Mouse (Mus musculus): ENCODE data around the gene 4930451I11Rik. TPM values are rescaled to one million over a fixed set of nuclear protein-coding genes. Genes with fewer than 3 reads are reported as not detected.

4930451I11Rik gene
- polyA plus RNA-seq, 1 experiment from 2014 or later: not detected

DNA sequence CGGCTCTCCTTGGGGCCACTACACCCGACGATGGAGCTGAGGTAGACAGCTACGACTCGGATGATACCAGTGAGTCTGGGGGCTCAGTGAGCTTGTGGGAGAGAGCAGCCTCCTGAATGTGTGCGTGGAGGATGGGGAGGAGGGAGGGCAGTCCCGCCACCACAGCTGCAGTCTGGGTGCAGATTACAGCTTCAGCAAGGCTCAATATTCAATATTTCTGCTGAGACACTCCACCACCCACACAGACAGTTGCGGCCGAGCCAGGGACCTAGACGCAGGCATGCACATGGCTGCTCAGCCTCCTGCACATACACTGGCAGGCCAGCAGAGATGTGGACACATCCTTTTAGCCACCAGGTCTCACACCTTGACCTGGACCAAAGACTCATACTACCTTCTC lies 17.4 kb upstream of the 4930451I11Rik start:
- Histone ChIP-seq H3K4me1 (replicated peaks; ENCODE audit: control insufficient read depth, insufficient read depth, low read length) (peaks cover 13% of the 10 kb centered on the region), H3K36me3 (ENCODE audit: control insufficient read depth, insufficient read depth, low read length) (peaks cover 15% of the 10 kb centered on the region; the same call in 1 of the 2 replicates), H3K4me2 (peak overlapping the region; percentile 93), H3K4me3 (ENCODE audit: low read depth, low read length) (no peak overlapping the region), H3K9ac (ENCODE audit: low read depth, low read length) (no peak overlapping the region), H3K27ac (ENCODE audit: low read depth, low read length) (no peak overlapping the region), H3K27me3 (replicated peaks; ENCODE audit: control insufficient read depth, insufficient read depth, low read length) (peaks cover 44% of the 10 kb centered on the region), H3K9me3 (ENCODE audit: control insufficient read depth, low read length) (no peaks in the 10 kb centered on the region)
- WGBS: 26% methylated on average over 10 of the region's 10 CpGs
- ATAC-seq (replicated peaks; ENCODE audit: low FRiP score) (no peak), DNase-seq (ENCODE audit: low spot score) (no peak)

DNA sequence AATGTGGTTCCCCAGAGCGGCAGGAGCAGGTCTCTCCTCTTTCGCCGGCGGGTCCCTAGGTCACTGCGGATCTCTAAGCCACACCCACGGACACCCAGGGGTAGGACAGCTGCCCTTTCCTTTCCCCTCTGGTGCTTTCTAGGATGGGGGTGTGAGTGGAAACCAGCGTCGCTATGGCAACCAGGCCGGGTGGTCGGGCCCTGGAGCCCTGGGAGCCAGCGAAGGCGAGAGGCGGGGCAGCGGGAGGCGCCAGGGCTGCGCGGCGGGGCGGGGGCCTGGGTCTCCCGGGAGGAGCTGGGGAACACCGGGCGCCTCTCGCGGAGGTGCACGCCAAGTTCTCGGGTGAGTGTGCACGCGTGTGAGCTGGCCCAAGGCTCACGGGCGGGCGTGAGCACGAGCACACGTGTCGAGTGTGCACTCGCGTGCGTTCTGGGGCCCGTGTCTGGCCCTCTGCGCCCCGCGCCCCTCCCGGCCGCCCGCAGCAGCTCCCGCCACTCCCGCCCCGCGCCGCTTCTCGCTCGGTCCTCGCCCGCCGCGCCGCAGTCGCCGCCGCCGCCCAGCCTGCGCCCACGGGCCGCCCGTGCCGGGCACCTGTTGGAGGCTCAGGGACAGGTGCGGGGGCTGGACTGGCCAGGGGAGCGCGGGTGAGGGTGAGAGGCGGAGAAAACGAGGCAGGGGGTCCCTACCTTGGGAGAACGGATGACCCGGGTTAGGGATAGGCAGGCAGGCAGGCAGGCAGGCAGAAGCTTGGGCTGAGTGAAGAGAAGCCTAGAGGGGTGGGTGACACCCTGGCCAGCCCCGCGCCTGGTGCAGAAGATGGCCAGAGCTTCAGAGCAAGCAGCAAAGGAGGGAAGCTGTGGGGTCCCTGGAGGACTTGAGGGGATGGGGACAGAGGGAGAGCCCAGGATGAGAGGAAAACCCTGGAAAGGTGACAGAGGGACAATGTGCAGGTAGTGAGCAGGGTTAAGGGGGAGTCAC lies 16.3 kb upstream of the 4930451I11Rik start:
- 2% methylated on average over 73 of the region's 74 CpGs for WGBS
- Histone ChIP-seq H3K9me3 (ENCODE audit: control insufficient read depth, low read length) (no peaks in the 10 kb centered on the region), H3K27ac (ENCODE audit: low read depth, low read length) (no peak overlapping the region), H3K9ac (ENCODE audit: low read depth, low read length) (peak overlapping the region; percentile 46; the same call in 1 of the 2 replicates), H3K27me3 (replicated peaks; ENCODE audit: control insufficient read depth, insufficient read depth, low read length) (peaks cover 44% of the 10 kb centered on the region), H3K36me3 (ENCODE audit: control insufficient read depth, insufficient read depth, low read length) (peaks cover 6% of the 10 kb centered on the region; the same call in 1 of the 2 replicates), H3K4me3 (ENCODE audit: low read depth, low read length) (peak overlapping the region; percentile 47), H3K4me2 (peak overlapping the region; percentile 93), H3K4me1 (replicated peaks; ENCODE audit: control insufficient read depth, insufficient read depth, low read length) (peaks cover 13% of the 10 kb centered on the region)
- DNase-seq (ENCODE audit: low spot score): no peak
- ATAC-seq (replicated peaks; ENCODE audit: low FRiP score): no peak

DNA sequence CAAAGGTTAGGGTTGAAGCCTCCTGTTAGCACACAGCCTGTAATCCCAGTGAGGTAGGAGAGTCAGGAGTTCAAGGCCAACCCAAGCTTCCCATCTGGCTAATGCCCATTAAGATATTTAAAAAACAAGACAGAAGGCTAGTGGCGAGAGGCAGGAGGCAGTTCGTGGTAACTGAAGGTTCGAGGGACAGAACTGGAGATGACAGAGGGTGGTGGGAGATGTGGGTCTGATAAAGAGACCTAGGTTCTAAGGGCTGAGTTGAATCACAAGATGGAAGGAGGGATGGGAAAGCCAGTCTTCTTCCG lies 15.6 kb upstream of the 4930451I11Rik start, which contains the start of gene Doc2a:
Gene Doc2a, plus strand, starts transcription at position 301 of the 305 bp plus-strand sequence.
- 25% methylated on average over 4 of the region's 4 CpGs for WGBS
- Histone ChIP-seq H3K4me1 (replicated peaks; ENCODE audit: control insufficient read depth, insufficient read depth, low read length) (peaks cover 13% of the 10 kb centered on the region), H3K27me3 (replicated peaks; ENCODE audit: control insufficient read depth, insufficient read depth, low read length) (peaks cover 44% of the 10 kb centered on the region), H3K9ac (ENCODE audit: low read depth, low read length) (peak within 1 kb of the TSS; percentile 46; the same call in 1 of the 2 replicates), H3K9me3 (ENCODE audit: control insufficient read depth, low read length) (no peaks in the 10 kb centered on the region), H3K4me3 (ENCODE audit: low read depth, low read length) (peak within 1 kb of the TSS; percentile 47), H3K27ac (ENCODE audit: low read depth, low read length) (no peak within 1 kb of the TSS), H3K4me2 (peak within 1 kb of the TSS; percentile 93), H3K36me3 (ENCODE audit: control insufficient read depth, insufficient read depth, low read length) (peaks cover under 1% of the 10 kb centered on the region; the same call in 1 of the 2 replicates)
- DNase-seq (ENCODE audit: low spot score) (no peak), ATAC-seq (replicated peaks; ENCODE audit: low FRiP score) (no peak)

DNA sequence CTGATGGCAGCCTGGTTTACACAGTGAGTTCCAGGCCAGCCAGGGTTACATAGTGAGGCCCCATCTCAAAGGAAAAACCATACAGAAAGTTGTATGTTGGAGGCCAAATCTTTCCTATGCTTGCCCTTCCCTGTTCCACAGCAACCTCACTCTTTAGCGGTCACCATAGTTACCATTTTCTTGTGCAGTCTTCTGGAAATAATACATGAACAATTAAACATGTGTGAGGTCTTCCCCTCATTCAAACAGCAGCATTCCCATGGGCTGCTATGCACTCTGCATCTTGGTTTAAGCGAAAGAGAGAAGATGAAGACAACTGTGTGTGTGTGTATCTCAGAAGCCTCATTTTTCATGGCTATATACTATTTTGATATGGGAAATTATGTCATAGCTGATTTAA lies 14.1 kb upstream of the 4930451I11Rik start:
- WGBS: 90% methylated on average over 2 of the region's 2 CpGs

DNA sequence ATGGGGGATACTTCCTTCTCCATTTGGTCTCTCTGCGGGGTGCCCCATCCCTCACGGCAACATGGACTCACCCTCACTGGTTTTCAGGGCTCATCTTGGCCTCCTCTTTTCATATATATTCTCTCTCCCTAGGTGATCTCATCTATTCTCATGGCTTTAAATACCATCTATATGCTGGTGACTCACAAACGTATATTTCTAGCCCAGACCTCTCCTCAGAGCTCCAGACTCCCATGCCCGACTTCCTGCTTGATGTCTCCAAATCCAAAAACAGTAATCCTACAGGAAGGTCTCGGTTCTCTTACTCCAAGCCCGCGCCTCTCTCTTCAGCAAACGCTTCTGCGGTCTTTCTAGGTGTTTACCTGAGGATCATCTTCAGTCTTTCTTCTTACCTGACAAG lies 11.8 kb upstream of the 4930451I11Rik start:
- 71% methylated on average over 9 of the region's 9 CpGs for WGBS
- H3K9me3 ChIP-seq (ENCODE audit: control insufficient read depth, low read length): no peaks in the 10 kb centered on the region
- H3K4me3 ChIP-seq (ENCODE audit: low read depth, low read length): no peak overlapping the region
- ATAC-seq (replicated peaks; ENCODE audit: low FRiP score): no peak
- H3K4me2 ChIP-seq: no peak overlapping the region
- H3K9ac ChIP-seq (ENCODE audit: low read depth, low read length): no peak overlapping the region
- H3K27me3 ChIP-seq (replicated peaks; ENCODE audit: control insufficient read depth, insufficient read depth, low read length): peaks cover 19% of the 10 kb centered on the region
- no peak for DNase-seq (ENCODE audit: low spot score)
- no peaks in the 10 kb centered on the region for H3K36me3 ChIP-seq (ENCODE audit: control insufficient read depth, insufficient read depth, low read length)
- no peak overlapping the region for H3K27ac ChIP-seq (ENCODE audit: low read depth, low read length)
- H3K4me1 ChIP-seq (replicated peaks; ENCODE audit: control insufficient read depth, insufficient read depth, low read length): peaks cover 9% of the 10 kb centered on the region

More for the DNA sequence above, 14.1 kb upstream of the 4930451I11Rik start:
- no peak for ATAC-seq (replicated peaks; ENCODE audit: low FRiP score)
- Histone ChIP-seq H3K36me3 (ENCODE audit: control insufficient read depth, insufficient read depth, low read length) (no peaks in the 10 kb centered on the region), H3K9ac (ENCODE audit: low read depth, low read length) (no peak overlapping the region), H3K4me3 (ENCODE audit: low read depth, low read length) (no peak overlapping the region), H3K9me3 (ENCODE audit: control insufficient read depth, low read length) (no peaks in the 10 kb centered on the region), H3K4me1 (replicated peaks; ENCODE audit: control insufficient read depth, insufficient read depth, low read length) (peaks cover 13% of the 10 kb centered on the region), H3K27me3 (replicated peaks; ENCODE audit: control insufficient read depth, insufficient read depth, low read length) (peaks cover 40% of the 10 kb centered on the region), H3K4me2 (no peak overlapping the region), H3K27ac (ENCODE audit: low read depth, low read length) (no peak overlapping the region)
- DNase-seq (ENCODE audit: low spot score): no peak

DNA sequence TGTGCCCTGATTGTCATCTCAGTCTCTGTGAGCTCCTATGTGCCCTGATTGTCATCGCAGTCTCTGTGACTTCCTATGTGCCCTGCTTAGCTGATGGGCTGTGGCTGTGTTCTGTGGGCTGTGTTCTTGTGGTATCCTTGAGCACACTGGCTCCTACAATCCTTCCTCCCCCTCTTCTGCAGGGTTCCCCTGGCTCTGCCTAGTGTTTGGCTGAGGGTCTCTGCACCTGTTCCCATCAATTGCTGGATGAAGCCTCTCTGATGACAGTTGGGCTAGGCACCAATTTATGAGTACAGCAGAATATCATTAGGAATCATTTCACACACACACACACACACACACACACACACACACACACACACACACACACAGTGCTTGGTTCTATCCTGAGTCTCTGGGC lies 1.9 kb upstream of the 4930451I11Rik start:
- no peaks in the 10 kb centered on the region for H3K36me3 ChIP-seq (ENCODE audit: control insufficient read depth, insufficient read depth, low read length)
- H3K27me3 ChIP-seq (replicated peaks; ENCODE audit: control insufficient read depth, insufficient read depth, low read length): peaks cover 12% of the 10 kb centered on the region
- ATAC-seq (replicated peaks; ENCODE audit: low FRiP score): no peak
- no peak overlapping the region for H3K4me3 ChIP-seq (ENCODE audit: low read depth, low read length)
- no peaks in the 10 kb centered on the region; the same call in 1 of the 2 replicates for H3K4me1 ChIP-seq (replicated peaks; ENCODE audit: control insufficient read depth, insufficient read depth, low read length)
- WGBS: 100% methylated on average over 1 of the region's 1 CpGs
- H3K4me2 ChIP-seq: no peak overlapping the region
- H3K9ac ChIP-seq (ENCODE audit: low read depth, low read length): no peak overlapping the region
- no peaks in the 10 kb centered on the region for H3K9me3 ChIP-seq (ENCODE audit: control insufficient read depth, low read length)
- no peak for DNase-seq (ENCODE audit: low spot score)
- H3K27ac ChIP-seq (ENCODE audit: low read depth, low read length): no peak overlapping the region

DNA sequence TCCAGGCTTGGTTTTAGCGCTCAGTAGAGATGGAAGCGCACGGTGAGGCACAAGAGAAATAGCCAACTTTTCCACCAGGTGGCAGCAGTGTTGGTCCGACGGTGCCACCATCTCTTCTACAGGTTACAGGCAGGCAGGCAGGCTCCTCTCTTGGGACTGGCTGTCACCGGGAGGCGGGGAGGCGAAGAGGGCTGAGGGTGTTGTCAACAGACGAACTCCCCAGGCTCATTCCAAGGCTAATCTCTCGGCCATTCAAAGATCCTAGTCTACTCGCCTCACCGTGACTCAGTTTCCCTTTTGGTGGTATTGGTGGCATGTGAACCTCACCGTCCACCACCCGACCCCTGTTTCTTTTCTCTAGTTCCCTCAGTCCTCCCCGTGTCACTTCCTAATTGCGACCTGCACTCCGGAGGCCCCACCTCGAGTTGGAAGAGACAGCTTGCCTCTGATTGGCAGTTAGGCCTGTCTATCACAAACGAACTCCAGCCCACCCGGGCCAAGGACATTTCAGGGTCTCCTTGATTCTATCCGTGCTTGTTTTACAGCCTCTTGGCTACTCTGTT lies 678 bp upstream of the 4930451I11Rik start:
- ATAC-seq (replicated peaks; ENCODE audit: low FRiP score) (peak; percentile 81), DNase-seq (ENCODE audit: low spot score) (peak; percentile 75)
- Histone ChIP-seq H3K27ac (ENCODE audit: low read depth, low read length) (no peak overlapping the region), H3K4me2 (peak overlapping the region; percentile 67), H3K9ac (ENCODE audit: low read depth, low read length) (peak overlapping the region; percentile 35; the same call in 1 of the 2 replicates), H3K4me1 (replicated peaks; ENCODE audit: control insufficient read depth, insufficient read depth, low read length) (no peaks in the 10 kb centered on the region; the same call in 1 of the 2 replicates), H3K27me3 (replicated peaks; ENCODE audit: control insufficient read depth, insufficient read depth, low read length) (peaks cover 12% of the 10 kb centered on the region), H3K9me3 (ENCODE audit: control insufficient read depth, low read length) (no peaks in the 10 kb centered on the region), H3K4me3 (ENCODE audit: low read depth, low read length) (peak overlapping the region; percentile 45), H3K36me3 (ENCODE audit: control insufficient read depth, insufficient read depth, low read length) (no peaks in the 10 kb centered on the region)
- 2% methylated on average over 21 of the region's 21 CpGs for WGBS

DNA sequence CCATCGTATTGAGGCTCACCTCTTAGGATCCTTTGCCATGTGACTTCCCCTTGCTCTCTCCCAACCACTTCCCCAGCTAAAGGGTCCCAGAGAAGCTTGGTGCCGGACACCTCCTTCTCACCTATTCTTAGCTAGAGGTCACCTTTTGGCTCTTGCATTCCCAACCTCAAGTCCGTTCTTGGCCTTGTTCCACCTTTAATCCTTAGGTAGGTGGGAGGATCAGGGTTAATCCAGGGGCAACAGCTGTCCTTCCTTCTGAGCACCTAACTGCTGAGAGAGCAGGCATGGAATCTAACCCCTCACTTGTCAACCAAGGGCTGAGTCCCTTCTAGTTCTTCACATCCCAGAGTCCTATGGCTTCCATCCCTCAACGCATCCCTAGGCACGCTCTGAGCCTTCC lies 5.5 kb downstream of the 4930451I11Rik start:
- WGBS: 58% methylated on average over 5 of the region's 5 CpGs
- H3K4me2 ChIP-seq: no peak overlapping the region
- H3K36me3 ChIP-seq (ENCODE audit: control insufficient read depth, insufficient read depth, low read length): no peaks in the 10 kb centered on the region
- no peak overlapping the region for H3K4me3 ChIP-seq (ENCODE audit: low read depth, low read length)
- H3K9me3 ChIP-seq (ENCODE audit: control insufficient read depth, low read length): no peaks in the 10 kb centered on the region
- peaks cover 43% of the 10 kb centered on the region for H3K27me3 ChIP-seq (replicated peaks; ENCODE audit: control insufficient read depth, insufficient read depth, low read length)
- no peak overlapping the region for H3K27ac ChIP-seq (ENCODE audit: low read depth, low read length)
- H3K9ac ChIP-seq (ENCODE audit: low read depth, low read length): no peak overlapping the region
- no peak for ATAC-seq (replicated peaks; ENCODE audit: low FRiP score)
- H3K4me1 ChIP-seq (replicated peaks; ENCODE audit: control insufficient read depth, insufficient read depth, low read length): peaks cover 6% of the 10 kb centered on the region; the same call in 1 of the 2 replicates
- no peak for DNase-seq (ENCODE audit: low spot score)
